Mouse (Mus musculus) c-Kit-positive CD71-negative TER-119-negative erythroid progenitor cells, embryonic 14.5 days (primary cell): ENCODE data around the gene Tomm22.
A peak's percentile ranks its signal among the peaks of the same experiment; 100 is the strongest.

Source experiments
- DNase-seq: peaks from one replicate; pipeline ENCODE4 v3.0.0-alpha.2; 2013; ENCODE audit warnings: low read depth

Gene Tomm22

DNA sequence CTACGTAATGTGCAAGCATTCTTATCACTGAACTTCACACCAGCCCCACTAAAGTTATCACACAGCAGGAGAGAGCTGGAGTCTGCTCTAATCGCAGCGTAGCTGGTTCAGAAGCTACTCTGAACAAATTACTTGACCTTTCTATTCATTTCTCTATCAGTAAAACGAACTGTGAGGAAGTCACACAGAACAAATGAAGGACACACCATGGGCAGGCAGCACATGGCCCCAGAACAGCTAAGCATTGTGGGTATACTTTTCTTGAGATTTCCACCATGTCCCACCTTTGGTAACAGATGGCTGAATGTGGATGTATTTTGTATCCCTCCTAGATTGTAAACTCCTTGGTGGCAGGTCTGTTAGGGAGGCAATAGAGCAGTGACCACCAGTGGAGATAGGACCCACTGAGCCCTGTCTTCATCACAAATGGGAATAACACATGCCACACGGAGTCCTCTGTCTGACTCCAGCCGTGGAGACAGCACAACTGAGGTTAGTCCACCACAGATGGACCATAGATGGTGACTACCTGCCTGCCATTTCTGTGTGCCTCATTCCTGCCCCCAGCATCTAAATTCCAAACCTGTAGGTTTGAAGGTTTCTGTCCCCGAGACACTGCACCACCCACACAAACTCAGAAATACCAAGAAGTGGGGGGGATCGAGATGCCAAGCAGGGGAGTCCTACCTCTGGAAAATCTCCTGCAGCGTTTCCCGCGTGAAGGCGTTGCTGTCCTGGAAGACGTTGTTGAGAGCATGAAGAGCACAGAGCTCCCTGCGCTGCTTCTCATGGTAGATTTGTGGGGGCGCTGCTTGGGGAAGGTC lies 15.6 kb downstream of the Tomm22 start:
- no peak for DNase-seq

DNA sequence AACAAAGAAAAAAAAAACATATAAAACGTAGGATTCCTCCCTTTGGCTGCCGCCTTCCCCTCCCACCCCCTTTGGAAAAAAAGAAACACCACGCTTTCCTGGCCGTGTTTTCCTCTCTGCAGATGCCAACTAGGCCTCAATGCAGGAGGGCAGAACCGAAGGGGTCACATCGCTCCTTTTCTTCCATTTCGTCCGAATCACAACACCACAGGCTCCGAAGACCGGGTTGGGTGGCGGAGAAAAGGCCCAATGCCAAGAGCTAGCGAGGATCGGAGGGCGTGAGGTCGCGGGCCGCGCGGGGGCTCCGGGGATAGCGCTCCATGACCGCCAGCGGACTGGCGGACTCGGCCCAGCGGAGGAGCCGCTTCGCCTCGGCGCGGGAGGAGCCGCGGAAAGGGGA lies 16.5 kb downstream of the Tomm22 start:
- DNase-seq = no peak

DNA sequence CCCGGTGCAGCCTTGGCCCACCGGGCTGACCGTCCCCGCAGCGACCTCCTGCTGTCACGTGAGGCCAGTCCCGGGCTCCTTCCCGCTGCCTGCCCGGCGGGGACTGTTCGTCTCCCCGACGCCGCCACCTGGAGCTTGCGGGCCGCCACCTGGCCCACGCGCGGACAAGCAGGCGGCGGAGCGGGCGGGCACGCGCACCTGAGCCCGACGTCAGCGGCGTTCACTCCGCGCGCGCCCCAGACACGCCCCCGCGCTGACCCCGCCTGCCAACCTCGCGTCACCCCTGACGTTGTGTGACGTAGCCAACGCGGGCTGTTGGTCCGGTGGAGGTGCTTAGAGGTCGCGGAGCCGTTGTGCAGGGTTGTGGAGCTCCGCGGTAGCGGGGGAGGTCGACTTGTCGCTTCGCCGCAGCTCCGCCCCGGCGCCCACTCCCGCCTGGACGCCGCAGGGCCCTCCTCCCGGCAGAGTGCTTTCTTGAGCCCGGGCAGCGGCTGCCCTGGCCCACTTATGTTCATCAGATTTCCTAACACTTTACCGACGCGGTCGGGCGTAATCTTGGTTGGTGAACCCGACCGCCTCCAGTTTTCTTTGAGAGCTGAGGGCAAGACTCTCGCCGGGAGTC lies 17.1 kb downstream of the Tomm22 start, which contains the start of gene Josd1:
Josd1 (minus strand) TSS at position 274 of the 622 bp plus-strand sequence.
- DNase-seq = peak; percentile 92

DNA sequence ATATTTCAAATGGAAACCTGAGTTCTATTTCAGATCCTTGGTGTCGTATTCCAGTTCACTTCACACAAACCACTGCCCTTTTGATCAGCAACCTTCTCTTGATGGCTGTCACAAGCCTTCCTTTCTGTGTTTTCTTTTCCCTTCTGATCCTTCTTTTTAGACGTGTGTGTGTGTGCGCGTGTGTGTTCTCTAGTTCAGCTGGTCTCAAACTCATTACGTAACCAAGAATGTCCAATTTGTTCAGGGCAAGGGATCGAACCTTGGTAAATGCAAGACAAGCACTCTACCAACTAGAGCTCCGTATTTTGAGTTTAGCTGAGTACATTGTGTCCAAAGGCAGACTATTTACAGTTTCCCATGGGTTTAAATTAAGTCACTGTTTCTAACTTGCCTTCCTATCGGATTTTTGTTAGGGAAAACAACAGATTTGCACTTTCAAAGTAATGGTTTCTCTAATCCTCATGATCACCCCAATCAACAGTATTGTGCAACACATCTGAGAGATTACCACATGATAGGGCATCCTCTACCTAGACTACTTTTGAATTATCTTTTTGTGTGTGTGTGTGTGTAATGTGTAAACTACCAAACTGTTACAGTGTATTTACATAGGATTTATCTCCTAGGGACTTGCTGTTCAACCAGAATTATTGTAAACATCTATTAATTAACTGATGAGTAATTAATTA lies 17.8 kb downstream of the Tomm22 start:
- no peak for DNase-seq

DNA sequence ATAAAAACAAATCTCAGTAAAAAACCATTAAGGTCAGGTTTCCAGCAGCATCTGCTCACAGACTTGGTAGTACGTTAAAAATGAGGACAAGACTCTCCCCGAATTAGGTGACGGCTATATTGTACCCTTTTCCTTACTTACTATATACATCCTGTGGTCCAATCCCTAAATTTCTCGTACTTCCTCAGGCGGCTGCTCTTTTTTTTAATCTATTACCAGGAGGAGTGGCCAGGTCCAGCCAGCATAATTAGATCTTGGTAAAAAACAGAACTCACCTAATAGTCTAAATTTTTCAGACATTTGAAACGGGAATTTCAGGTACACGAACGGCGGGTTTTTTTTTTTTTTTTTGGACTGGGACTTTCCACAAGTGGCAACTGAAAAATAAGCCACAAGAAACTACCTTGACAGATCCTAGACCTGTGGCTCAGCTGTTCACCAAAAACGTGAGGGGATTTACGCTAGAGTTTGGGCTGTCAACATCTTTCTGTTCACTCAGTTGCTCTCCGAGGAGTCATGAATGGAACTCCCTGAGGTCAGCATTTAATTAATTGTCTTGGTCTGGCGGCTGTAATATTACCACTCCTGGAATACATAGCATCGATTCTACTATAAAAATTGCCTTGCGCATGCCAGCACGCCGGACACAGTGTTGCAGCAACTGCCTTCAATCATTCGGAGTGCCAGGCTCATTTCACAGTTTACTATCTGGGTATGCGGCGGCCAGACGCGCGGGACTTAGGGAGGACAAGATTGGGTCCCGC lies 19.2 kb downstream of the Tomm22 start:
- DNase-seq = no peak

DNA sequence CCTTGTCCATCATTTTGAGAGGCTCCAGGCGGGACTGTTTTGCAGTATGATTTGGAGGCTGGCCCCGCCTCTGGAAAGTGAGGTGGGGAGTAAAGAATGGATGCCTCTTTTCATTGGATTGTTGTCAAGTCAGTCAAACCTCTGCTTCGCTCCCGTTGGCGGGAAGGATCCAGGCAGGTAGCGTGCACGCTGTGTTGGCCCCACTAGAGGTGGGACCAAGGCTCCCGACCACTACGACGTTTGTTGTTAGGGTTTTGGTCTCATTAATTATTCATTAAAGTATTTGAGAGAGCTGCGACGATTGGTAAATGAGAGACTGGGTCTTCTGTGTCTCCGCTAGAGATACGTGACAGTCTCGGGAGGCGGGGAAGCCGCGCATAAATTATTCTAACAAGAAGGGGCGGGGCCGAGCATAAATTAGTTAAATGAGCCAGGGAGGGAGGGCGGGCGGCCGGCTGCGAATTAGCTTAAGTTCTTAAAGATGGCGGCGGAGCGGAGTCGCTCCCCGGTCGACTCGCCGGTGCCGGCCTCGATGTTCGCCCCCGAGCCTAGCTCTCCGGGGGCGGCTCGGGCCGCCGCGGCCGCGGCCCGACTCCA lies 19.9 kb downstream of the Tomm22 start, which contains the start of gene Gtpbp1:
Gtpbp1 (plus strand) TSS at position 420 of the 597 bp plus-strand sequence.
- DNase-seq = peak; percentile 99

DNA sequence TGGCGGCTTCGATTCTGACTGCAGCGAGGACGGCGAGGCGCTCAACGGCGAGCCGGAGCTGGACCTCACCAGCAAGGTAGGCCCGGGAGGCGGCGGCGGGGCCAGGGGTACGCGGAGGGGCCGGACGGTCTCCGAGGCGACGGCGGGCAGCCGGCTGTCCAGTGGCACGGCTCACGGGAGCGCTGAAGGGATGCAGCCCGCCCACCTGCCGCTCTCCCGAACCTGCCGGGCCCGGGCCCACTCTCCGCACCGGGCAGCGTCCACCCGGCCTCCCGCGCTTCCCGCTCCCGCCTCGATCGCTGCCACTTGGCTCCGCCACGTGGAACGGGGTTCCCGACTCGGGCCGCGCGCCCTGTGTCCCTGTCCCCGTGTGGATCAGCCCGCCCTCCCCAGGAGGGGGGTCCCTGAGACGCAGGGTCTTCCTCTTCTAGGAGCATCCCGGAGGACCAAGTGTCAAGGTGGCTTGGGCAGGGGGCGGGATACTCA lies 20.4 kb downstream of the Tomm22 start:
- DNase-seq = no peak

DNA sequence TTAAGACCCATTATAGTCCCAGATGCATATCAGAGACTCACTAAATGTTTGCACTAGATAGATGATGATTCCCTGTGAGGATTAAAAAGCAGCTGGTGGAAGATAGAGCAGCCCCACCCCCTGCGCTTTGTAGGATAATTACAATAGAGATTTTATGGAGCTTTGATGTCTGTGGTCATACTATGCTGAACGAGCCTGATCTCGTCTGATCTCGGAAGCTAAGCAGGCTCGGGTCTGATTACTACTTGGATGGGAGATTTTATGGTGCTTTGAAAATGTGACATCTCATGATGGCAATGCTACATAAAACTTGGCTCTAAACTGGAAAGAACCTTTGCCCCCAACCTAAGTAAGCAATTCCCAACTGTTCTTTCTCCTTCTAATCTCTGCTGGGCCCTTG lies 21.7 kb downstream of the Tomm22 start:
- DNase-seq = no peak

DNA sequence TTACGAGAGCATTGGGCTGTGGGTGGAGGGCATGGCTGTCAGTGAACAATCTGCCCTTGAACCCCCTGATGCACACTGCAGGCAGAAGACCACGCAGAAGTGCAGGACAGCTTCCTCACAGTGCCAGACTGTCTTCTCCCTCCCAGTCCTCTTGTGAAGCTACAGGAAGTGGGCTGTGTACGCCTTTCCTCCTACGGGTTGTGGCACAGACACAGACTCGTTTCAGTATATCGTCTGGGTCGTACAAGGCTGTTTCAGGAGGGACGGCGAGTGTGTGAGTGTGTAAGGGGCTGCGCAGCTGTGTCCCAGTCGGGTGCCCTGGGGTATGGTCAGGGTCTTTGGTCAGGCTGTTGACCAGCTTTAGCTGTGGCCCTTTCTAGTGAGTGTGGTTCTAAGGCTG lies 23.1 kb downstream of the Tomm22 start:
- DNase-seq = no peak

DNA sequence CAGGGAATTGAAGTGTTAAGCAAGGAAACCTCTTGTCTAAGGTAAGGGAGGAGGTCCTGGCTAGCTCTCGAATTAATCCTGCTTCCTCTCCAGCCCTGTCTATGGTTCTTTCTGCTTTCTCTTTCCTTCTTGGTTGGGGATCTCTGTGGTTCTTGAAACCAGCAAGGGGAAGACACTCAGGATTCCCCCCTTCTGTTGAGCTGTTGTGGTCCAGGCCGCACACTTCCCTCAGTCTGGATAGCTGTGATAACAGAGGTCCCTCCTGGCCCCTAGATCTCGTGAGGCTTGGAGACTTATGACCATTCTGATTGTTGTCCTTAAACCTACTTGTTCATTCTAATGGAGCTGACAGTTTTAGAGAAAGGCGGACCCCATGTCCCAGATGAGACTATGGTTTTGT lies 23.9 kb downstream of the Tomm22 start:
- DNase-seq = no peak

DNA sequence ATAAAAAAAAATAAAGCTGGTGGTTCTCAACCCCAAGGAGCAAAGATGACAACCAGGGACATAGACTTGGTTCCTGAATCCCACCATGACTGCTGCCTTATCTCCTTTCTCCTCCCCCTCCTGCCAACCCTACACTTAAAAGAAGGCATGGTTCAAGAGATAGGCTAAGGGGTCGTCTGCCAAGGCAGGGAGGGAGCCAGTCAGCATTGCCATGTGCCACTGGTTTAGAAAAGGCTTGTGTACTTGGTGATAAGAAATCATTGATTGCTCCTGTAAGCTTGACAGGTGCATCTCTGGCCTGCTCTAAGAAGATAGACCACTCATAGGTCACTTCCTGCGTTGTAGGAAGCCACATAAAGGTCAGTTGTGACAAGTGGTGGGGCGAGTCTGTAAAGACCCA lies 24.9 kb downstream of the Tomm22 start:
- DNase-seq = no peak

DNA sequence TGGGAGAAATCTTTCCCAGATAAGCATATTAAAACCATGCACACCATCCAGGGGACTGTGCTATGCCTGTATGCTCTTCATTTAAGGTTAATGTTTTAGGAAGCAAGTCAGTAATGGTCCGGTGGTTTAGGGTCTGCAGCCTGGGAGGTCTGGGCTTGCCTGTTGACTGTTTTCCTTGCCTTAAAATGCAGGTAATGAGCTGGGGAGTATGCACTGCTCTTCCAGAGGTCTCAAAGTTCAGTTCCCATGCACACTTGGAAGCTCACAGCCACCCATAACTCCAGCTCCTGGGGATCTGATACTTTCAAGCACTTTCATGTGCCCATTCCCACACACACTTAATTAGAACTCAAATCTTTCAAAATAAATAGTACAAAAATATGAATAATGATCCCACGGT lies 25.8 kb downstream of the Tomm22 start:
- DNase-seq = no peak

DNA sequence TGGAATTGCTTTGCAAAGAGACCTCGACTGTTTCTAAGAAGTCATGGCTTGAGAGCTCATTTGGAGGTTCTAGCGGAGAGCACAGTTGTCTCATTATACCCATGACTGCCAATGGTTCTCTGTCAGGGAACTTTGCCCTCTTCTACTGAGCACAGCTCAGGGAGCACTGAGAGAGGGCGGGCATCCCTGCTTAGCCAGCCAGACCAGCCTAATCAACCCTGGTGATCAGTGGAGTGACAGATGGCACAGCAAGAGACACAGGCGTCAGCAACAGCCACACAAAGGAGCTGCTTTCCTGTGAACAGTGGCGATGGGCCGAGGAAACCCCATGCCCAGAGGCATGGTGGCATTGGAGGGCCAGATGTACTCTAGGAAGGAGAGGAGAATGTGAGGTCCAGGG lies 26.4 kb downstream of the Tomm22 start:
- no peak for DNase-seq

DNA sequence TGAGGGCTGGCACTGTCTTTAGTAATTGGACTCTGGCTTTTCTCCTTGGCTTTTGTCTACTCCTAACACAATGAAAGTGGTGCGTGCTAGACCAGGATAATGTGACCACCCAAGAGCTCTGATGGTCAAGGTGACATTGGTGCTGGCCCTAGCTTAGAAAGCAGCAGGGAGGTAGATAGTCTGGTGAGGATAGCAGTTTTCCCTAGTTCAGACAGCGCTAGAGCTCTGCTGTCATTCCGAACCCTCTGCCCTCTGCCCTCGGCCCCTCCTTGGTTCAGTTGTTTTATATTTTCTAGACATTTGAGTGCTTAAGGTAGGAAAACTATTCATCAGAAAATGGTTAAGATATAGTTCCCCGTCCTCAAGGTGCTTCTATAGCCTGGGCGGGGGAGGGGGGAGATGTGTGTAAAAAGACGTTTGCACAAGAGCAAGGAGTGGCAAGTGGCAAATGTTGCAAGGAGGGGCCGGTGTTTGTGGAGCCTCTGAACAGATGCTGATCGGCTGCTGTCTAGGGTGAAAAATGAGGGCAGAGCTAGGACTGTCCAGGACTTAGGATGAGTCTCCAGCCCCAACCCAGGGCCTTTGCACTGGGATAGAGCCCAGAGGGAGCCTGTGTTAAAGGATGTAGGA lies 27.0 kb downstream of the Tomm22 start:
- no peak for DNase-seq

DNA sequence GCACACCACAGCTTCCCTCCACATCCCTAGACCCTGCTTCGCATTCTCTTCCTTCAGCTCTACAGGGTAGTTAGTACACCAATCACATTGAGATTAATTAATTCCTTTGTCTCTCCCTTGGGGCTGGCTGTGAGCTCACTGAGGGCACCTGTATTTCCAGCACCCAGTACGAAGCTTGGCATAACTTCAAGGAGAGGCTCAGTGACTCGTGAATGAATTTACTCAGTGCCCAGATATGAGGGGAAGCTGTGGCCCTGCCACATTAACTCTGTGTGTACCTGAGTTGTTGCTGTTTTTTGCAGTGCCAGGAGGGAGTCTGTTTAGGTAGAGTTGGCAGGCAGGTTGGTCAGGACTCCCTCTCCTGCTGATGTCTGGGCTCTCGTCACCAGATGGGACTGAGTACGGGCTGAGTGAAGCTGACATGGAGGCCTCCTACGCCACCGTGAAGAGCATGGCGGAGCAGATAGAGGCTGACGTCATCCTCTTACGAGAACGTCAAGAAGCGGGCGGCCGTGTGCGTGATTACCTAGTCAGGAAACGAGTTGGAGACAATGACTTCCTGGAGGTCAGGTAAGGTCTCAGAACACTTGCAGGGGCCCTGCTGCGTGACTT lies 36.0 kb downstream of the Tomm22 start:
- DNase-seq = no peak

DNA sequence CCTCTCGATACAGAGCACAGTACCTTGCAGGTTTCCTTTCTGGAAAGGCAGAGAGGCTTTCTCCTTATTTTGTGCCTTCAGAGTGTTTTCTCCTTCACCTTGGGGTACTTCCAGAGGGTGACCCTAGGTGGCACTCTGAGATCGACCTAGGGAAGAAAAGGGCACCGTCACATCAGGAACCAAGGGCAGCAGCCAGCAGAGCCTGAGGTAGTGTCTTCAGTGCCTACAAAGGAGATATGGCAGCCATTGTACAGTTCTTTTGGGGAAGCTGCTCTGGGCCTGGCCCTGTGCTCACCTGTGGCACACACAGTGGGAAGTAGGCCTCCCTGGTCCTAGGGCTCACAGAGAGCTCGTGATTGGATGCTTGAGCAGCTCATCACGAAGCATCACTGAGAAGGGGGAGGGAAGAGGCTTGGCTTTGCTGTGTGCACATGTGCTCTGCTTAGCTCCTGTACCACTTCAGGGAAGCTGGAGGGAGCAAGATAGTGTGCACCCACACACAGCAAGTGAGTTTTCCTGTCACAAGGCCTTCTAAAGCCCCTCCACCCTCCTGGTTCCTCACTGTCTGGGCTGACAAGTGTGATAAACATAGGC lies 37.7 kb downstream of the Tomm22 start:
- DNase-seq = no peak

DNA sequence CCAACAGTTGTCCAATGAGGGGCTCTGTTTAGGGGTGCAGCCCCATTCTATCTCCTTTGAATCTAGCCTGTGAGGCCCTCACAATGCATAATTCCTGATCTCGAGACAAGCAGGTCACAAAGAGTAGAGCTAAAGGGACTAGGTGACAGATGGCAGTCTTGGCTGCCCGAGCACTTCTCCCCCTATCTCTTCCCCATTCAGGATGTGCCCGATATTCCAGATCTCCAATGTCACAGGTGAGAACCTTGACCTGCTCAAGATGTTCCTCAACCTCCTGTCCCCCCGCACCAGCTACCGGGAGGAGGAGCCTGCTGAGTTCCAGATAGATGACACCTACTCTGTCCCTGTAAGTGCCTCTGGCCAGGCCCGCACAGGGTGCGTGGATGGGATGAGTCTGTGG lies 45.0 kb downstream of the Tomm22 start:
- no peak for DNase-seq

DNA sequence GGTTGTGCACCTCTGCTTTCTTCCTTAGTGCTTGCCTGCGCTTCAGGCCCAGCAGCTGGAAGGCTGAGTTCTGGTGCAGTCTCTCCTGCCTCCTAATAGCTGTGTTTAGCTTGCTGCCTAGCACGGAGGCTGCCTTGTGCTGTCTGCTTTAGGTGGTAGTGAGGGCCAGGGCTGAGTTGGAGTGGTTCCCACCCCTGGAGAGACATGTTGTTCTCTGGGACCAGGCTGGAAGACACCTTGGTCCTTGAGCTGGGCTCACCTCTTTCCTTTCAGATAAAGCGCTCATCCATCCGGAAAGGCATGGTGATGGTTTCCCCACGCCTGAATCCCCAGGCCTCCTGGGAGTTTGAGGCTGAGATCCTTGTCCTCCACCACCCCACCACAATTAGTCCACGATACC lies 46.0 kb downstream of the Tomm22 start:
- DNase-seq = no peak

DNA sequence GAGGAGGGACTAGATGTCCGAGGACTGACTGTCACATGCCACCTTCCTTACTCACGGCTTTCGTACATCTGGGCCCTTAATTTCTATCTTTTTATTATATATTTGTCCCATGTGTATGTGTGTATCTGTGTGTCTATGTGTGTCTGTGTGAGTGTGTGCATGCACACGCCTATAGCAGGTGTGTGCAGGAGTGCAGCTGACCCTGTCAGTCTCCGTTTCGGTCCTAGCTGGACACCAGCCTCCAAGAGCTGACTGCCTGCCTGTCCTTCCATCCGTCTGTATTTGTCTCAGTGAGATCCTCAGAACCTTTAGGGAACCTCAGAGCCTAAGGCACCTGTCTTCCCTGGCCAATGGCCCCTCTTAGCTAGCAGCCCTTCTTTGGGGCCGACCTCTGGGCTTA lies 49.6 kb downstream of the Tomm22 start:
- DNase-seq = no peak

DNA sequence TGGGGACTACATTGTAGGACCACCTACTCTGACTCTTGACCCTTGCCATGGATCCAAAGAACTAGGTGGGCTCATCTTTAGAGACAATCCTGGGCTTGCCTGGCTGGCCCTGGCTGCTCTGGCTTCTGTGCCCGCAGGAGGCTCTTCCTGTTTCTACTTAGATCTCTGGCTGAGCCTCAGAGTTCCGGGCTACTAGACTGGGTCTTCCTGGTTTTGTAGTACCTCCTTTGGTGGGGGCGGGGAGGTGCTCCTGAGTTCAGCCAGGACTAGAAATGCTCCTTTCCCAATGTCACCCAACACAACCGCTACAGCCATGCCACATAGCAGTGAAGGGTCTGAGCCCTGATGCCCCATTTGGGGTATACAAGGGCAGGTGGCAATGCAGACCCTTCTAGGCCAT lies 50.1 kb downstream of the Tomm22 start:
- no peak for DNase-seq
